Mouse (Mus musculus) embryonic facial prominence, embryonic 15.5 days (tissue): Measurements from ENCODE around the gene Dnase2b. TPM values are rescaled to one million over a fixed set of nuclear protein-coding genes. Genes with fewer than 3 reads are reported as not detected.

Experiments
- ATAC-seq: fragments of 200-750 bp; cut with Nextera tagmentation; 2 replicates; pipeline ENCODE4 v1.8.0; 2017; ENCODE audit warnings: low read depth, moderate TSS enrichment; ENCODE audit not compliant: insufficient number of reproducible peaks, low FRiP score, low TSS enrichment
- H3K27ac ChIP-seq: fragments of 300-500 bp; sonication (generic); replicated peaks from 2 replicates; pipeline ENCODE4 v1.5.1; 2015; ENCODE audit warnings: mild to moderate bottlenecking, inconsistent platforms
- H3K27me3 ChIP-seq: fragments of 300-500 bp; sonication (generic); 2 replicates; pipeline ENCODE4 v1.6.1; 2015; ENCODE audit warnings: inconsistent platforms
- H3K36me3 ChIP-seq: fragments of 300-500 bp; sonication (generic); 2 replicates; pipeline ENCODE4 v1.6.1; 2015; ENCODE audit warnings: mild to moderate bottlenecking, inconsistent platforms
- H3K4me1 ChIP-seq: fragments of 300-500 bp; sonication (generic); 2 replicates; pipeline ENCODE4 v1.6.1; 2015; ENCODE audit warnings: inconsistent platforms
- H3K4me2 ChIP-seq: fragments of 300-500 bp; sonication (generic); replicated peaks from 2 replicates; pipeline ENCODE4 v1.6.1; 2015; ENCODE audit warnings: mild to moderate bottlenecking, inconsistent platforms
- H3K4me3 ChIP-seq: fragments of 300-500 bp; sonication (generic); replicated peaks from 2 replicates; pipeline ENCODE4 v1.5.1; 2015; ENCODE audit warnings: mild to moderate bottlenecking, inconsistent platforms
- H3K9ac ChIP-seq: fragments of 300-500 bp; sonication (generic); 2 replicates; pipeline ENCODE4 v1.6.1; 2015; ENCODE audit warnings: inconsistent platforms
- H3K9me3 ChIP-seq: fragments of 300-500 bp; sonication (generic); replicated peaks from 2 replicates; pipeline ENCODE4 v1.6.1; 2016; ENCODE audit warnings: inconsistent platforms
- WGBS: fragments of 180-500 bp; shearing (Covaris S2); methylation state at CpG from one replicate; pipeline ENCODE4 v1.1.7; 2015; 5-methylcytosine and 5-hydroxymethylcytosine counted together
- polyA plus RNA-seq: library from polyadenylated mRNA; unstranded; fragments of >200 nt; fragmentation: Nextera tagmentation; extraction: Ambion mirVana; gene quantifications from 2 replicates; pipeline ENCODE4 v1.2.1, GENCODE M21; 2015

The Dnase2b gene
- polyA plus RNA-seq, 1 experiment from 2014 or later = 0.48 TPM

- no peak overlapping the region for H3K9ac ChIP-seq
- H3K27me3 ChIP-seq = no peaks in the 10 kb centered on the region
- no peaks in the 10 kb centered on the region for H3K4me1 ChIP-seq
- H3K4me3 ChIP-seq = no peak overlapping the region
- WGBS = 75% methylated on average over 4 of the region's 4 CpGs
- H3K4me2 ChIP-seq = no peak overlapping the region
- no peaks in the 10 kb centered on the region for H3K9me3 ChIP-seq
- no peak overlapping the region for H3K27ac ChIP-seq
- H3K36me3 ChIP-seq = no peaks in the 10 kb centered on the region
- no peak for ATAC-seq
These were observed 4.1 kb downstream of the Dnase2b start for GRCm38 (mm10) chr3:146611261-146611660.

- WGBS = 83% methylated on average over 10 of the region's 10 CpGs
- ATAC-seq = no peak
- no peaks in the 10 kb centered on the region for H3K4me1 ChIP-seq
- no peak overlapping the region for H3K4me2 ChIP-seq
- H3K4me3 ChIP-seq = no peak overlapping the region
- no peak overlapping the region for H3K9ac ChIP-seq
- no peaks in the 10 kb centered on the region for H3K36me3 ChIP-seq
- no peaks in the 10 kb centered on the region for H3K27me3 ChIP-seq
- H3K27ac ChIP-seq = no peak overlapping the region
- H3K9me3 ChIP-seq = no peaks in the 10 kb centered on the region
These were observed 5.1 kb downstream of the Dnase2b start for GRCm38 (mm10) chr3:146610322-146610721.

- no peak overlapping the region for H3K4me2 ChIP-seq
- H3K36me3 ChIP-seq = no peaks in the 10 kb centered on the region
- no peaks in the 10 kb centered on the region for H3K9me3 ChIP-seq
- no peaks in the 10 kb centered on the region for H3K4me1 ChIP-seq
- 44% methylated on average over 1 of the region's 1 CpGs for WGBS
- no peaks in the 10 kb centered on the region for H3K27me3 ChIP-seq
- no peak overlapping the region for H3K4me3 ChIP-seq
- H3K9ac ChIP-seq = no peak overlapping the region
- no peak for ATAC-seq
- no peak overlapping the region for H3K27ac ChIP-seq
These were observed 8.0 kb downstream of the Dnase2b start for GRCm38 (mm10) chr3:146607368-146607767.

GRCm38 (mm10) chr3:146604647-146605046 is 10.7 kb downstream of the Dnase2b start:
- H3K9me3 ChIP-seq = no peaks in the 10 kb centered on the region
- 83% methylated on average over 9 of the region's 9 CpGs for WGBS
- H3K27ac ChIP-seq = no peak overlapping the region
- H3K36me3 ChIP-seq = no peaks in the 10 kb centered on the region
- H3K4me2 ChIP-seq = no peak overlapping the region
- no peak overlapping the region for H3K4me3 ChIP-seq
- H3K27me3 ChIP-seq = no peaks in the 10 kb centered on the region
- ATAC-seq = no peak
- no peaks in the 10 kb centered on the region for H3K4me1 ChIP-seq
- H3K9ac ChIP-seq = no peak overlapping the region

- 94% methylated on average over 3 of the region's 3 CpGs for WGBS
- no peak overlapping the region for H3K4me3 ChIP-seq
These were observed 12.9 kb downstream of the Dnase2b start for GRCm38 (mm10) chr3:146602531-146602930.

GRCm38 (mm10) chr3:146601205-146601604 is 14.2 kb downstream of the Dnase2b start:
- Histone ChIP-seq H3K4me1 (no peaks in the 10 kb centered on the region), H3K27me3 (no peaks in the 10 kb centered on the region), H3K9ac (no peak overlapping the region), H3K27ac (no peak overlapping the region), H3K9me3 (no peaks in the 10 kb centered on the region), H3K36me3 (no peaks in the 10 kb centered on the region), H3K4me3 (no peak overlapping the region), H3K4me2 (no peak overlapping the region)
- no peak for ATAC-seq
- 85% methylated on average over 2 of the region's 2 CpGs for WGBS

More at GRCm38 (mm10) chr3:146602531-146602930, 12.9 kb downstream of the Dnase2b start:
- H3K4me2 ChIP-seq = no peak overlapping the region
- H3K4me1 ChIP-seq = no peaks in the 10 kb centered on the region
- no peak overlapping the region for H3K27ac ChIP-seq
- no peaks in the 10 kb centered on the region for H3K27me3 ChIP-seq
- ATAC-seq = no peak
- H3K9ac ChIP-seq = no peak overlapping the region
- no peaks in the 10 kb centered on the region for H3K9me3 ChIP-seq
- no peaks in the 10 kb centered on the region for H3K36me3 ChIP-seq

GRCm38 (mm10) chr3:146599198-146599900 is 16.0 kb downstream of the Dnase2b start:
- no peak for ATAC-seq
- H3K9me3 ChIP-seq = no peaks in the 10 kb centered on the region
- 82% methylated on average over 6 of the region's 6 CpGs for WGBS
- no peak overlapping the region for H3K4me2 ChIP-seq
- no peaks in the 10 kb centered on the region for H3K36me3 ChIP-seq
- no peak overlapping the region for H3K9ac ChIP-seq
- no peak overlapping the region for H3K4me3 ChIP-seq
- H3K27me3 ChIP-seq = no peaks in the 10 kb centered on the region
- H3K4me1 ChIP-seq = no peaks in the 10 kb centered on the region
- no peak overlapping the region for H3K27ac ChIP-seq

GRCm38 (mm10) chr3:146598411-146598810 is 17.0 kb downstream of the Dnase2b start:
- H3K27me3 ChIP-seq = no peaks in the 10 kb centered on the region
- H3K36me3 ChIP-seq = no peaks in the 10 kb centered on the region
- H3K9ac ChIP-seq = no peak overlapping the region
- no peak overlapping the region for H3K27ac ChIP-seq
- WGBS = 63% methylated on average over 6 of the region's 6 CpGs
- no peak for ATAC-seq
- H3K9me3 ChIP-seq = no peaks in the 10 kb centered on the region
- H3K4me3 ChIP-seq = no peak overlapping the region
- H3K4me1 ChIP-seq = no peaks in the 10 kb centered on the region
- H3K4me2 ChIP-seq = no peak overlapping the region

- no peaks in the 10 kb centered on the region for H3K27me3 ChIP-seq
- H3K9ac ChIP-seq = no peak overlapping the region
- no peak for ATAC-seq
- H3K4me3 ChIP-seq = no peak overlapping the region
- H3K36me3 ChIP-seq = no peaks in the 10 kb centered on the region
- no peak overlapping the region for H3K27ac ChIP-seq
- no peaks in the 10 kb centered on the region for H3K9me3 ChIP-seq
- WGBS = 86% methylated on average over 7 of the region's 7 CpGs
- no peak overlapping the region for H3K4me2 ChIP-seq
- H3K4me1 ChIP-seq = no peaks in the 10 kb centered on the region
These were observed 18.5 kb downstream of the Dnase2b start for GRCm38 (mm10) chr3:146596864-146597263.

GRCm38 (mm10) chr3:146596387-146596786 is 19.0 kb downstream of the Dnase2b start:
- Histone ChIP-seq H3K4me3 (no peak overlapping the region), H3K4me1 (no peaks in the 10 kb centered on the region), H3K27me3 (no peaks in the 10 kb centered on the region), H3K27ac (no peak overlapping the region), H3K9ac (no peak overlapping the region), H3K9me3 (no peaks in the 10 kb centered on the region), H3K36me3 (no peaks in the 10 kb centered on the region), H3K4me2 (no peak overlapping the region)
- ATAC-seq = no peak
- 82% methylated on average over 8 of the region's 8 CpGs for WGBS

- Histone ChIP-seq H3K27me3 (no peaks in the 10 kb centered on the region), H3K9me3 (no peaks in the 10 kb centered on the region), H3K4me2 (no peak overlapping the region), H3K4me1 (no peaks in the 10 kb centered on the region), H3K27ac (no peak overlapping the region), H3K4me3 (no peak overlapping the region), H3K9ac (no peak overlapping the region), H3K36me3 (no peaks in the 10 kb centered on the region)
- ATAC-seq = no peak
- WGBS = 88% methylated on average over 6 of the region's 6 CpGs
These were observed 20.0 kb downstream of the Dnase2b start for GRCm38 (mm10) chr3:146595440-146595839.

GRCm38 (mm10) chr3:146591601-146592000 is 23.8 kb downstream of the Dnase2b start:
- Histone ChIP-seq H3K27ac (no peak overlapping the region), H3K4me2 (no peak overlapping the region), H3K9ac (no peak overlapping the region), H3K27me3 (no peaks in the 10 kb centered on the region), H3K4me3 (no peak overlapping the region), H3K36me3 (no peaks in the 10 kb centered on the region), H3K4me1 (no peaks in the 10 kb centered on the region), H3K9me3 (no peaks in the 10 kb centered on the region)
- 56% methylated on average over 2 of the region's 2 CpGs for WGBS
- no peak for ATAC-seq
